Mouse (Mus musculus): ENCODE results near the gene Oscp1. TPM values are rescaled to one million over a fixed set of nuclear protein-coding genes. Genes with fewer than 3 reads are reported as not detected.

Oscp1 gene
- polyA plus RNA-seq, 1 experiment from 2014 or later: 1.4 TPM

- Histone ChIP-seq H3K4me1 (ENCODE audit: control insufficient read depth, low read depth, low read length) (peaks cover 30% of the 10 kb centered on the region), H3K4me2 (ENCODE audit: low read depth, low read length) (no peak overlapping the region), H3K9me3 (replicated peaks; ENCODE audit: control insufficient read depth, low read length) (no peaks in the 10 kb centered on the region), H3K4me3 (ENCODE audit: low read depth, low read length) (no peak overlapping the region), H3K27me3 (ENCODE audit: control insufficient read depth, insufficient read depth, low read depth, low read length) (no peaks in the 10 kb centered on the region), H3K27ac (ENCODE audit: low read length) (no peak overlapping the region), H3K9ac (ENCODE audit: low read depth, low read length) (no peak overlapping the region), H3K36me3 (ENCODE audit: control insufficient read depth, insufficient read depth) (no peaks in the 10 kb centered on the region)
- WGBS (ENCODE audit: insufficient replicate concordance): 9% methylated on average over 6 of the region's 6 CpGs
- peak; percentile 25; the same call in 1 of the 2 replicates for ATAC-seq (ENCODE audit: low read depth)
These were observed 55.6 kb downstream of the Oscp1 start for GRCm38 (mm10) chr4:126113943-126114342.

DNA sequence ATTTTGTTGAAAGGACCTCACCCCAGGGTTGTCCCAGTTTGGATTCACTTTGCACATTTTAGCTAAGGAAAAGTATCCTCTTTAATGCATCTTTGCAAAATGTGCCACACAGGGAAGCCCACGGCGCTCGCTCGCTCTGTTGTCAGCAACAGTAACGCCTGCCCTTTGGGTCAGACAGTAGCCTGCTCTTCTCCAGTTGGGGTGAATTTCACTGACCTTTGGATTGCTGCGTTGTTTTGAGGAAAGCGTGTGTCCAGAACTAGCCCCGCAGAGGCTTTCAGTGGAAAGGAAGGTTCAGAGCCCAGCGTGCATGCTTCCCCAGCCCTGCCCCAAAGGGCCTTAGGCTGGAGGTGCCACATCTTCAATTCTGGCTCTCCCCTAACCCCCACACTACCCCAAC is 57.0 kb downstream of the Oscp1 start:
- no peak overlapping the region for H3K4me3 ChIP-seq (ENCODE audit: low read depth, low read length)
- peaks cover 20% of the 10 kb centered on the region for H3K4me1 ChIP-seq (ENCODE audit: control insufficient read depth, low read depth, low read length)
- ATAC-seq (ENCODE audit: low read depth): no peak
- H3K9me3 ChIP-seq (replicated peaks; ENCODE audit: control insufficient read depth, low read length): no peaks in the 10 kb centered on the region
- no peak overlapping the region for H3K9ac ChIP-seq (ENCODE audit: low read depth, low read length)
- H3K36me3 ChIP-seq (ENCODE audit: control insufficient read depth, insufficient read depth): no peaks in the 10 kb centered on the region
- no peak overlapping the region for H3K27ac ChIP-seq (ENCODE audit: low read length)
- H3K27me3 ChIP-seq (ENCODE audit: control insufficient read depth, insufficient read depth, low read depth, low read length): no peaks in the 10 kb centered on the region
- WGBS (ENCODE audit: insufficient replicate concordance): 68% methylated on average over 9 of the region's 9 CpGs
- no peak overlapping the region for H3K4me2 ChIP-seq (ENCODE audit: low read depth, low read length)

GRCm38 (mm10) chr4:126115871-126116521 is 57.6 kb downstream of the Oscp1 start:
- Histone ChIP-seq H3K27ac (ENCODE audit: low read length) (no peak overlapping the region), H3K4me2 (ENCODE audit: low read depth, low read length) (no peak overlapping the region), H3K9ac (ENCODE audit: low read depth, low read length) (no peak overlapping the region), H3K4me1 (ENCODE audit: control insufficient read depth, low read depth, low read length) (peaks cover 14% of the 10 kb centered on the region), H3K4me3 (ENCODE audit: low read depth, low read length) (no peak overlapping the region), H3K27me3 (ENCODE audit: control insufficient read depth, insufficient read depth, low read depth, low read length) (no peaks in the 10 kb centered on the region), H3K9me3 (replicated peaks; ENCODE audit: control insufficient read depth, low read length) (no peaks in the 10 kb centered on the region), H3K36me3 (ENCODE audit: control insufficient read depth, insufficient read depth) (no peaks in the 10 kb centered on the region)
- ATAC-seq (ENCODE audit: low read depth): no peak
- 65% methylated on average over 6 of the region's 6 CpGs for WGBS (ENCODE audit: insufficient replicate concordance)

DNA sequence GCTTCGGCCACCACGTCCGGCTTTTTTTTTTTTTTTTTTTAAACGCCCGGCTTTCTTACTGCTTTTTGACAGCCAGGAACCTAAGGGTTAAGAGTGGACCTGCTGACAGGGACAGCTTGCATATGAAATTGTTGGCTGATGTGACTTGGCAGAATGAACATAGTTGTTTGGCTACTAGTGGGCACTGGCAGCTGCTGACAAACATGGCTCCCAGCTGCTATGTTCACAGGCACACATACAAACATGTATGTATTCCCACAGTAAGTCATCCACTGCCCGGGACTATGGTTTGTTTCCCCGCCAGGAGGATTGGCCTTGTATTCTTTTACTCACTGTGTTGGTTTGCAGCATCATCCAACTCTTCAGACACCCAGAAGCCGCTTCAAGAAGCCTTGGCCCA is 58.8 kb downstream of the Oscp1 start:
- Histone ChIP-seq H3K27me3 (ENCODE audit: control insufficient read depth, insufficient read depth, low read depth, low read length) (no peaks in the 10 kb centered on the region), H3K36me3 (ENCODE audit: control insufficient read depth, insufficient read depth) (no peaks in the 10 kb centered on the region)

GRCm38 (mm10) chr4:126118651-126119050 is 60.3 kb downstream of the Oscp1 start:
- WGBS (ENCODE audit: insufficient replicate concordance): 77% methylated on average over 4 of the region's 4 CpGs
- H3K4me3 ChIP-seq (ENCODE audit: low read depth, low read length): no peak overlapping the region
- H3K4me2 ChIP-seq (ENCODE audit: low read depth, low read length): no peak overlapping the region
- peaks cover 10% of the 10 kb centered on the region; the same call in 1 of the 2 replicates for H3K4me1 ChIP-seq (ENCODE audit: control insufficient read depth, low read depth, low read length)
- H3K36me3 ChIP-seq (ENCODE audit: control insufficient read depth, insufficient read depth): no peaks in the 10 kb centered on the region
- H3K27ac ChIP-seq (ENCODE audit: low read length): no peak overlapping the region
- no peak overlapping the region for H3K9ac ChIP-seq (ENCODE audit: low read depth, low read length)
- H3K9me3 ChIP-seq (replicated peaks; ENCODE audit: control insufficient read depth, low read length): no peaks in the 10 kb centered on the region
- no peak for ATAC-seq (ENCODE audit: low read depth)
- no peaks in the 10 kb centered on the region for H3K27me3 ChIP-seq (ENCODE audit: control insufficient read depth, insufficient read depth, low read depth, low read length)

More for the DNA sequence above, 58.8 kb downstream of the Oscp1 start:
- no peak overlapping the region for H3K4me2 ChIP-seq (ENCODE audit: low read depth, low read length)
- H3K4me3 ChIP-seq (ENCODE audit: low read depth, low read length): no peak overlapping the region
- WGBS (ENCODE audit: insufficient replicate concordance): 78% methylated on average over 8 of the region's 8 CpGs
- no peak for ATAC-seq (ENCODE audit: low read depth)
- no peak overlapping the region for H3K27ac ChIP-seq (ENCODE audit: low read length)
- H3K9ac ChIP-seq (ENCODE audit: low read depth, low read length): no peak overlapping the region
- H3K4me1 ChIP-seq (ENCODE audit: control insufficient read depth, low read depth, low read length): peaks cover 10% of the 10 kb centered on the region; the same call in 1 of the 2 replicates
- no peaks in the 10 kb centered on the region for H3K9me3 ChIP-seq (replicated peaks; ENCODE audit: control insufficient read depth, low read length)

DNA sequence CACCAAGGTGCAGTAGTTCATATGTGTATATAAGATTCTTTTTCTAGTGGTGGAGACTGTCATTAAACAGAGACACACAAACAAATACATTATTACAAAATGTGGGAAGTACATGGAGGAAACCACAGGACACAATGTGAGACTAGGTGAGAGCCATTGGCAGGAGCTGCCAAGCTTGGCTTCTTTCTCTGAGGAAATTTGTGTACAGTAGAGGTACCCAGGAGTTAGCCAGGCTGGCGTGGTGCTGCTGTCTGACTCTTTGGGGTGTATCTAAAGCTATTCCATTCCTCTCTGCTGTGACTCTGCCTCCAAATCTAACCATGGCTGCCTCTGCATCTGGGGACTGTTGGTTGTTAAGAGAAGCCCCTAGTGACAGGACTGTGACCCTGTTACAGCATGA is 60.7 kb downstream of the Oscp1 start:
- Histone ChIP-seq H3K4me1 (ENCODE audit: control insufficient read depth, low read depth, low read length) (peaks cover 8% of the 10 kb centered on the region; the same call in 1 of the 2 replicates), H3K27me3 (ENCODE audit: control insufficient read depth, insufficient read depth, low read depth, low read length) (no peaks in the 10 kb centered on the region), H3K9ac (ENCODE audit: low read depth, low read length) (no peak overlapping the region), H3K9me3 (replicated peaks; ENCODE audit: control insufficient read depth, low read length) (no peaks in the 10 kb centered on the region), H3K27ac (ENCODE audit: low read length) (no peak overlapping the region), H3K4me3 (ENCODE audit: low read depth, low read length) (no peak overlapping the region), H3K4me2 (ENCODE audit: low read depth, low read length) (no peak overlapping the region), H3K36me3 (ENCODE audit: control insufficient read depth, insufficient read depth) (no peaks in the 10 kb centered on the region)
- ATAC-seq (ENCODE audit: low read depth): no peak
- WGBS (ENCODE audit: insufficient replicate concordance): 45% methylated on average over 1 of the region's 1 CpGs

- 75% methylated on average over 5 of the region's 5 CpGs for WGBS (ENCODE audit: insufficient replicate concordance)
These were observed 61.7 kb downstream of the Oscp1 start for GRCm38 (mm10) chr4:126120052-126120451.

DNA sequence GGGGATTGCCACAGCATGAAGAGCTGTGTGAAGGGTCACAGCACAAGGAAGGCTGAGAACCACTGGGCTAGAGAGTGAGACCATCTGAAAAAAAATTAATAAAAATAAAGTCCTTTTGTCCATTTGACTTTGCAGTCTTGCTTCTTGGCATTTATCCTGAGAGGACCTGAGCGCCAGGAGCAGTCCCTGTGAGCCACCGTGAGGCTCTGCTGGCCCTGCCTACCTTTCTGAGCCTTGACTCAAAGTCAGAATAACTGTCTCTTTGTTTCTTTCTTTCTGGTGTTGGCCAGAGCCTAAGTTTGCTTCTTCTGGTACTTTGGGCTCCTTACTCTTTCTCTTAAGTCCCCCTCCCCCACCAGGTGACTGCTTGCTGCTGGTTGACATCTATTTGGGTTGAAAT is 62.1 kb downstream of the Oscp1 start:
- Histone ChIP-seq H3K9ac (ENCODE audit: low read depth, low read length) (no peak overlapping the region), H3K36me3 (ENCODE audit: control insufficient read depth, insufficient read depth) (no peaks in the 10 kb centered on the region), H3K27ac (ENCODE audit: low read length) (no peak overlapping the region), H3K4me1 (ENCODE audit: control insufficient read depth, low read depth, low read length) (peaks cover 2% of the 10 kb centered on the region; the same call in 1 of the 2 replicates), H3K27me3 (ENCODE audit: control insufficient read depth, insufficient read depth, low read depth, low read length) (no peaks in the 10 kb centered on the region), H3K4me2 (ENCODE audit: low read depth, low read length) (no peak overlapping the region), H3K4me3 (ENCODE audit: low read depth, low read length) (no peak overlapping the region), H3K9me3 (replicated peaks; ENCODE audit: control insufficient read depth, low read length) (no peaks in the 10 kb centered on the region)
- no peak for ATAC-seq (ENCODE audit: low read depth)
- 92% methylated on average over 2 of the region's 2 CpGs for WGBS (ENCODE audit: insufficient replicate concordance)

More at GRCm38 (mm10) chr4:126120052-126120451, 61.7 kb downstream of the Oscp1 start:
- H3K27me3 ChIP-seq (ENCODE audit: control insufficient read depth, insufficient read depth, low read depth, low read length): no peaks in the 10 kb centered on the region
- H3K4me2 ChIP-seq (ENCODE audit: low read depth, low read length): no peak overlapping the region
- H3K9me3 ChIP-seq (replicated peaks; ENCODE audit: control insufficient read depth, low read length): no peaks in the 10 kb centered on the region
- no peak overlapping the region for H3K27ac ChIP-seq (ENCODE audit: low read length)
- no peak overlapping the region for H3K9ac ChIP-seq (ENCODE audit: low read depth, low read length)
- H3K36me3 ChIP-seq (ENCODE audit: control insufficient read depth, insufficient read depth): no peaks in the 10 kb centered on the region
- no peak for ATAC-seq (ENCODE audit: low read depth)
- H3K4me3 ChIP-seq (ENCODE audit: low read depth, low read length): no peak overlapping the region
- H3K4me1 ChIP-seq (ENCODE audit: control insufficient read depth, low read depth, low read length): peaks cover 7% of the 10 kb centered on the region; the same call in 1 of the 2 replicates

GRCm38 (mm10) chr4:126123309-126124040 is 65.1 kb downstream of the Oscp1 start:
- ATAC-seq (ENCODE audit: low read depth): no peak
- Histone ChIP-seq H3K4me3 (ENCODE audit: low read depth, low read length) (no peak overlapping the region), H3K9me3 (replicated peaks; ENCODE audit: control insufficient read depth, low read length) (no peaks in the 10 kb centered on the region), H3K4me2 (ENCODE audit: low read depth, low read length) (no peak overlapping the region), H3K27me3 (ENCODE audit: control insufficient read depth, insufficient read depth, low read depth, low read length) (no peaks in the 10 kb centered on the region), H3K27ac (ENCODE audit: low read length) (no peak overlapping the region), H3K9ac (ENCODE audit: low read depth, low read length) (no peak overlapping the region), H3K4me1 (ENCODE audit: control insufficient read depth, low read depth, low read length) (no peaks in the 10 kb centered on the region), H3K36me3 (ENCODE audit: control insufficient read depth, insufficient read depth) (peaks cover 1% of the 10 kb centered on the region; the same call in 1 of the 2 replicates)
- 75% methylated on average over 10 of the region's 10 CpGs for WGBS (ENCODE audit: insufficient replicate concordance)
